Mouse (Mus musculus): ENCODE measurements around the gene Mylk.
"Not testable (repeated sequence)": the region's sequence is repeated elsewhere in the genome, so short reads cannot be mapped to it uniquely, and the experiment has no call there.

Mylk gene

DNA sequence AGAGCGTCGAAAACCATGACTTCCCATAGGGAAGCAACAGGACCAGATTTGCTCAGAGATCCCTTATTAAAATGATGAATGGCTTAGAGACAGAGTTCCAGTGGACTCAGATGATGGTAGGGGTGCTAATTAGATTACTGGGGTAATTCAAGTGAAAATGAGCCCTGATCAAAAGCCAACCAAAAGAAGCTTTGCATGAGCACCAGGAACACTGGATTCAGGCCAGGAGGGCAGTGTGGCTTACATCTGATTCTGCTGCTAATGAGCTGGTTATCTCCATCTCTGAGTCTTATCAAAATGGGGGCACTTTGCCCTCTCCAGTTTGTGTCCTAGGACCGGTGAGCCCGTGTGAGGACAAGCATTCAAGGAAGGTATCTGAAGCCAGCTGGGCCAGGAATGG lies 23.4 kb downstream of the Mylk start:
- in situ Hi-C loops (cut with MboI, MseI), result no loop called here

- in situ Hi-C loops (cut with MboI, MseI), result loop anchor here (5.0 kb wide), 1 partner anchor 93 kb away; no protein-coding TSS in a partner anchor
Measured at GRCm38 (mm10) chr16:34770127-34770526, 25.1 kb downstream of the Mylk start.

GRCm38 (mm10) chr16:34772445-34773032 lies 27.5 kb downstream of the Mylk start:
- in situ Hi-C loops (cut with MboI, MseI), result loop anchor here (5.0 kb wide), 1 partner anchor 95 kb away; no protein-coding TSS in a partner anchor

- in situ Hi-C loops (cut with MboI, MseI), result loop anchor here (25.0 kb wide), 1 partner anchor 1320 kb away; no protein-coding TSS in a partner anchor
Measured at GRCm38 (mm10) chr16:34782442-34782841, 37.4 kb downstream of the Mylk start.

GRCm38 (mm10) chr16:34783536-34783935 lies 38.5 kb downstream of the Mylk start:
- in situ Hi-C loops (cut with MboI, MseI), result loop anchor here (25.0 kb wide), 1 partner anchor 1321 kb away; no protein-coding TSS in a partner anchor

GRCm38 (mm10) chr16:34784675-34785074 lies 39.7 kb downstream of the Mylk start:
- in situ Hi-C loops (cut with MboI, MseI), result loop anchor here (25.0 kb wide), 1 partner anchor 1322 kb away; no protein-coding TSS in a partner anchor

DNA sequence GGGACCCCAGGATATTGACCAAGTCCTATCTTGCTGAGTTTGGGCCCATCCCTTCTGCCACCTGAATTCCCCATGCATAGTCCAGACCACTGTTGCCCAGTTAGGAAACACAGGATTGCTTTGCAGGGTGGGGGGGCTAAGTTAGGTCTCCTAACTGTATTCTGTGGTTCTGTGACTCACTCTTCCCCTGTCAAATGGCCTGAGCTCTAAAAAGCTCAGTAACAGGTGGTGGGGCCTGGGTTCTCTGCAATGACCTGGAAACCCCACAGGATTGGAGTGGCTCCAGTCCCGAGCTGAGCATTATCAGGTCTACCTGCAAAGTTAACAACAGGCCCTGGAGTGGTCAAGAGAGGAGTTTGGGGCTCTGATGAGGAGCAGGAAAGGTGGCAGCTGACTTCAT lies 47.5 kb downstream of the Mylk start:
- in situ Hi-C loops (cut with MboI, MseI), result loop anchor here (25.0 kb wide), 1 partner anchor 1330 kb away; no protein-coding TSS in a partner anchor

GRCm38 (mm10) chr16:34793000-34793399 lies 48.0 kb downstream of the Mylk start:
- in situ Hi-C loops (cut with MboI, MseI), result loop anchor here (25.0 kb wide), 1 partner anchor 1331 kb away; no protein-coding TSS in a partner anchor

DNA sequence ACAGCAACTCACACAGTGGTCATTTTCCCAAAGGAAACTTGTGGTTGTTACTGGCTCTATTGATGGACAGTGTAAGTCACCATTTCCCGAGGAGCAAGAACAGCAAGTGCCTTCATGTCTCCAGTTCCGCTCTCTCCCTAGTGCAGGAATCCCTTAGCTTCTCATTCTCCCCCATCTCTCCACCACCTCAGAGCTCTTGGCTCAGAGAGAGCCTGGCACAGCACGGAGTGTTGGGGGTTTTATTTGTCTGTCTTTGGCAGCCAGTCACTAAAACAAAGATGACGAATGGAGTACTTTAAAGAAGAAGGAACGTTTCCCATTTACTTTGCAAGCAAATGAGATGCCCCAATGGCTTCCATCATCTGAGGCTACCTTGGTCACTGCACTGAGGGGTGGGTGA lies 56.2 kb downstream of the Mylk start:
- in situ Hi-C loops (cut with MboI, MseI), result loop anchor here (10.0 kb wide), 1 partner anchor 486 kb away; no protein-coding TSS in a partner anchor

- in situ Hi-C loops (cut with MboI, MseI), result loop anchor here (10.0 kb wide), 1 partner anchor 490 kb away; no protein-coding TSS in a partner anchor
Measured at GRCm38 (mm10) chr16:34804286-34805010, 59.4 kb downstream of the Mylk start.

DNA sequence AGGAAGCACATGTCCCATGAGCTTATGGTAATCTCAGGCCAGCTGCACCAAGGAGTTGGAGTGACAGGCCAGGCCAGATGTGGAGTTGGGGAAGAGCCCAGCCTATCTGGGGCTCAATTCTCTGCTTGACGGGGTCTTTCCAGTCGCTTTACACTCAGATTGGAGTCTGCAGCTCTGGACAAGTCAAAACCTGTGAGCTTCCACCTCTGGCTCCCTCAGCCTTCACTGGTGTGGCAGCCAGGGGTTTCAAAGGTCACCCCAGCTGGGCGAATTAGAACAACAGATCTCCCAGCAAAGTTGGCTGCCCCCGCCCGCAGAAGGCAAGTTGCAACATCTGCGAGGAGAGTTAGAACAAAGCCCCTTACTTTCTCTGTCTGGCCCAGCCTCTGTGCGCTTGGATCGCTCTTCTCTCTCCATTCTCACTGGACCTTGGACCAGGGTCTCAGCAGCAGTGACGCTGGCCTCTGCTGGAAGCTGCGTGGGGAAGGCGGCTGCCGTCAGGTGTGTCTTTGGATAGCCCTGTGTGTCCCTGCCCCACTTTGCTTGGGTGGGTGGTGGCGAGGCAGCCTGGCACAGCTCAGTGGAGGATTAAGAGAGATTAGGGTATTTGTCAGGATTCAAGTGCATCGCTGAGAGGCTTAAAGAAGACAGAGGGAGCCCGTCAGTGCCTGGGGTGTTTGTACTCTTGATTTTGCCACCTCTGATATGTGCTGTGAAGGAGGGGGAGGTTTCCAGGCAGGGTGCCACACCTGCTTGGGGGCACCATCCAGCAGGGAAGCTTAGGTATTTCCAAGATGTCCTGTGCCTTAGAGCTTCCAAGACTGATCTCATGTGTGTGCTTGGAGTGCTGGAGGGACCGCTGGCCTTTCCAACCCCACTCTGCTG lies 62.1 kb downstream of the Mylk start:
- in situ Hi-C loops (cut with MboI, MseI), result loop anchor here (10.0 kb wide), 1 partner anchor 492 kb away; no protein-coding TSS in a partner anchor

GRCm38 (mm10) chr16:34807768-34808275 lies 62.8 kb downstream of the Mylk start:
- in situ Hi-C loops (cut with MboI, MseI), result loop anchor here (10.0 kb wide), 1 partner anchor 493 kb away; no protein-coding TSS in a partner anchor

GRCm38 (mm10) chr16:34812165-34812564 lies 67.2 kb downstream of the Mylk start:
- in situ Hi-C loops (cut with MboI, MseI), result no loop called here

- in situ Hi-C loops (cut with MboI, MseI), result not testable (repeated sequence)
Measured at GRCm38 (mm10) chr16:34813161-34813560, 68.2 kb downstream of the Mylk start.

- in situ Hi-C loops (cut with MboI, MseI), result no loop called here
Measured at GRCm38 (mm10) chr16:34813570-34813969, 68.6 kb downstream of the Mylk start.

DNA sequence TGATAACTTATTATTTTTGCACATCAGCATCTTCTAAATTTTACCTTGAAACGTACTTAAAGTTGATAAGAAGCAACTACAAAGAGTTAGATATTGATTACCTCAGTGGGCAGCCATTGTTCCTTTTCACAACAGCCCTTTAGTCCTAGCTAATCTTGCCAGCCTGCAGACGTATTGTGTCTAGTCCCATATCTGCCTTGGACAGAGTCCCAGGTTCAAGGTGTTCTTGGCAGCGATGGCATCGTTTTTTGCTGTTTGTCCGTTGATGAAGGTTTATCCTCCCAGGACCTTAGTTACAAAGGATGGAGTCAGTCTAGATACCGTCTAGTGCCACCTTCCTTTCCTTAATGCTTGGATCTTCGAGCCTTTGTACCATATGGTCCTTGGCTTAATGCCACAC lies 69.6 kb downstream of the Mylk start:
- in situ Hi-C loops (cut with MboI, MseI), result no loop called here

DNA sequence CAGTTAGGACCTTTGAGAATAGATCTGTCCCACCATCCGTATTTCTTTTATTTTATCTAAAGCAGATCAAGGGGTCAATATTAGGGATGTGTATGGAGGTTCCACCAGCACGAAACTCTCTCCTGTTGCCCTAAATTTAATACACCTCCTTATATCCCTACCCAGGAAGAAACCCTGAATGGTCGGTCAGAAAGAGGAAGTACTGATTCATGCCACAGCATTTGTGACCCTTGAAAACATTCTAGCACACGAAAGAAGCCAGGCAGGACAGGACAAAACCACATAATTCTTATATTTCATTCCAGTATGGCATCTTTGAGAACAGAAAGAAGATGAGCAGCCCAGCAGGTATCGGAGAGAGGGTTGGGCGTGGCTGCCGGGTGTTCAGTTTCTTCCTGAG lies 71.5 kb downstream of the Mylk start:
- in situ Hi-C loops (cut with MboI, MseI), result no loop called here

- in situ Hi-C loops (cut with MboI, MseI), result loop anchor here (5.0 kb wide), 1 partner anchor 158 kb away; no protein-coding TSS in a partner anchor
Measured at GRCm38 (mm10) chr16:34825111-34825744, 80.2 kb downstream of the Mylk start.

DNA sequence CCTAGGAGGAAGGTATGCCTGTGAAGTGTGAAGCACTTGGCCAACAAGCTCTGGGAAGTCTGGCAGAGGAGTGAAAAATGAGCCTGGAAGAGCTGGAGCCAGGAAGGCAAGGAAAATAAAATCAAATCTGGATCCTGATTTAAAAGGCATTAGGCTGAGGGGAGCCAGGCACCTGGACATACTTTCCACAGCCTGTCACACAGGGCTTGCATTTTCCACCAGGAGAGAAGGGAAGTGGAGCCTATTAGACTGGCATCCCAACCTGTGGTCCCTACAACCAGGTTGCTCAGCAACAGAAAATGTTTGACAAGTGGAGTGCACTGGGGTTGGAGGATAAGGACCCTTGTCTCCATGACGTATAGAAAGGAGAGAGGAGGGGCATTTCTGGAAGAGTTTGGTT lies 89.5 kb downstream of the Mylk start:
- in situ Hi-C loops (cut with MboI, MseI), result no loop called here

- in situ Hi-C loops (cut with MboI, MseI), result no loop called here
Measured at GRCm38 (mm10) chr16:34839004-34839703, 94.1 kb downstream of the Mylk start.
